Mouse (Mus musculus): ENCODE results near the gene Mbl2. TPM values are rescaled to one million over a fixed set of nuclear protein-coding genes. Genes with fewer than 3 reads are reported as not detected.

Mbl2 gene
- polyA plus RNA-seq, 1 experiment = 0.22 TPM

DNA sequence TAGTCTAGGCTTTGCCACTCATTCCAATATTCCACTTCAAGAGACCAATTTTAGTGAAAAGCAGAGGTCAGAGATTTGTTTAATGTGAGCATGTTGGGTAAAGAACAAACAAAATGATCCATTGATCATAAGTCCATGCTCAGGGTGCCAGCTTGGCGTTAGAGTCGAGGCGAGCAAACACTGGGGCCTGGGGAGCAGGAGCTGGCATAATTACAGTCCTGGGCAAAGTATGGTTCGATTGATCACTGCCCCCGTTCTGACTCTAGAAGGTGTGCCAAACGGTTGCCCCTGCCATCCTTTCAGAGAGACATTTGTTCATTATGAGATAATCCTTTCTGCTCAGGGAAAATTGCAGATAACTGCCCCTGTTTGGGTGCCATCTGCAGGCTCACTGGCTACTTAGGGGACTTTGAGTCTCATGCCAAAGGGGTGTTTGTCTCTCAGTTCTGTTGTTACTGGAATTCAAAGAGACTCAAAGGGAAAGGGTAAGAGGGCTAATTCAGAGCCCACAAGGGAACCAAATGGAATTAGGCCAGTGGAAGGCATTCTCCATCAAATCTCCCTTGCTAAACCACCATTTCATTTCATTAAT lies 55.3 kb downstream of the Mbl2 start:
- H3K4me3 ChIP-seq (ENCODE audit: control insufficient read depth, insufficient read depth, low read length) = no peak overlapping the region
- DNase-seq = no peak
- TF ChIP-seq POLR2A (IDR thresholded peaks at IDR 0.05; ENCODE audit: control insufficient read depth, extremely low read depth, insufficient read depth, low read length, poor library complexity) = no peak
- no peak for TF ChIP-seq CTCF (IDR thresholded peaks at IDR 0.05; ENCODE audit: borderline replicate concordance, control insufficient read depth, extremely low read depth, insufficient read depth, low read length, poor library complexity)
- no peaks in the 10 kb centered on the region for H3K36me3 ChIP-seq (ENCODE audit: control insufficient read depth, insufficient read depth, low read length)
- H3K4me1 ChIP-seq (replicated peaks; ENCODE audit: control insufficient read depth, insufficient read depth, low read length) = no peaks in the 10 kb centered on the region
- WGBS = 93% methylated on average over 6 of the region's 6 CpGs
- H3K27me3 ChIP-seq (ENCODE audit: control insufficient read depth, insufficient read depth, low read length) = no peaks in the 10 kb centered on the region
- no peak overlapping the region for H3K27ac ChIP-seq (ENCODE audit: control insufficient read depth, insufficient read depth, low read length)

Other genes starting within 250 kb of the Mbl2 start
- 0.07 TPM in 1 of 2 replicates, not detected in the other for gene Trpd52l3, start 229.2 kb upstream of the Mbl2 start, polyA plus RNA-seq (2012; rRNA removed)
- gene Uhrf2, start 202.4 kb upstream of the Mbl2 start, polyA plus RNA-seq (2012; rRNA removed) = 72.8 and 80.5 TPM in 2 replicates
- 0.13 and 0.31 TPM in 2 replicates for gene Gldc, start 57.5 kb upstream of the Mbl2 start, polyA plus RNA-seq (2012; rRNA removed)